Mouse (Mus musculus): ENCODE results near the gene Tssk6. TPM values are rescaled to one million over a fixed set of nuclear protein-coding genes. Genes with fewer than 3 reads are reported as not detected.

Tssk6 gene
- total RNA-seq (2022), result under 1 TPM; 0.34 to 0.59 (median 0.38) TPM

GRCm38 (mm10) chr8:69902163-69903062 is at the start of gene Tssk6, which contains the start of the genes Ndufa13 and Yjefn3:
Gene Tssk6 (plus strand): TSS chr8:69902184.
Gene Ndufa13 (minus strand): TSS chr8:69902558.
Gene Yjefn3 (minus strand): TSS chr8:69902712.
- DNase-seq, result peak; percentile 45

- DNase-seq, result no peak
Measured at GRCm38 (mm10) chr8:69853869-69854268, 48.1 kb upstream of the Tssk6 start.

- DNase-seq, result no peak
Measured at GRCm38 (mm10) chr8:69860807-69861206, 41.2 kb upstream of the Tssk6 start.

- DNase-seq, result no peak
Measured at GRCm38 (mm10) chr8:69861251-69861650, 40.7 kb upstream of the Tssk6 start.

- DNase-seq, result no peak
Measured at GRCm38 (mm10) chr8:69863387-69864020, 38.5 kb upstream of the Tssk6 start.

- DNase-seq, result no peak
Measured at GRCm38 (mm10) chr8:69864180-69864579, 37.8 kb upstream of the Tssk6 start.

- no peak for DNase-seq
Measured at GRCm38 (mm10) chr8:69867696-69868326, 34.2 kb upstream of the Tssk6 start.

- DNase-seq, result no peak
Measured at GRCm38 (mm10) chr8:69870003-69870765, 31.8 kb upstream of the Tssk6 start.

GRCm38 (mm10) chr8:69870907-69871306 is 31.1 kb upstream of the Tssk6 start:
- DNase-seq, result no peak

- no peak for DNase-seq
Measured at GRCm38 (mm10) chr8:69874155-69874554, 27.8 kb upstream of the Tssk6 start.

GRCm38 (mm10) chr8:69874654-69875053 is 27.3 kb upstream of the Tssk6 start:
- DNase-seq, result no peak

- DNase-seq, result no peak
Measured at GRCm38 (mm10) chr8:69876097-69876496, 25.9 kb upstream of the Tssk6 start.

- DNase-seq, result no peak
Measured at GRCm38 (mm10) chr8:69876967-69877366, 25.0 kb upstream of the Tssk6 start.

- DNase-seq, result no peak
Measured at GRCm38 (mm10) chr8:69877396-69877795, 24.6 kb upstream of the Tssk6 start.

GRCm38 (mm10) chr8:69877992-69878391 is 24.0 kb upstream of the Tssk6 start:
- no peak for DNase-seq

- DNase-seq, result no peak
Measured at GRCm38 (mm10) chr8:69879678-69880077, 22.3 kb upstream of the Tssk6 start.

GRCm38 (mm10) chr8:69880841-69881240 is 21.1 kb upstream of the Tssk6 start:
- no peak for DNase-seq

GRCm38 (mm10) chr8:69881261-69881865 is 20.6 kb upstream of the Tssk6 start:
- DNase-seq, result no peak

GRCm38 (mm10) chr8:69882021-69882756 is 19.8 kb upstream of the Tssk6 start:
- DNase-seq, result no peak

- no peak for DNase-seq
Measured at GRCm38 (mm10) chr8:69882833-69883600, 19.0 kb upstream of the Tssk6 start.
